Mouse (Mus musculus) cortical plate, adult 2 months (tissue): Measurements from ENCODE around the gene C3.

ENCODE experiments used
- CTCF ChIP-seq: fragments of 200-500 bp; IDR thresholded peaks from 2 replicates; pipeline ENCODE4 v1.5.1; 2011; ENCODE audit warnings: mild to moderate bottlenecking, control low read depth, low read length; ENCODE audit not compliant: insufficient read depth; ENCODE audit errors: extremely low read depth
- POLR2A ChIP-seq: fragments of 200-500 bp; IDR thresholded peaks from 2 replicates; pipeline ENCODE4 v1.6.1; 2011; ENCODE audit warnings: mild to moderate bottlenecking, low read length, control low read depth; ENCODE audit not compliant: insufficient read depth; ENCODE audit errors: extremely low read depth

- no peak for TF ChIP-seq CTCF
- TF ChIP-seq POLR2A = no peak
Observed at GRCm38 (mm10) chr17:57170616-57171260, 57.2 kb downstream of the C3 start.
